Mouse (Mus musculus): ENCODE measurements at regions not wholly inside any gene's neighbourhood (a gene's known extent, or its start where the extent isn't known, plus 50 kb on each side); places are given as distances from the start of the nearest gene placed in this dataset.

DNA sequence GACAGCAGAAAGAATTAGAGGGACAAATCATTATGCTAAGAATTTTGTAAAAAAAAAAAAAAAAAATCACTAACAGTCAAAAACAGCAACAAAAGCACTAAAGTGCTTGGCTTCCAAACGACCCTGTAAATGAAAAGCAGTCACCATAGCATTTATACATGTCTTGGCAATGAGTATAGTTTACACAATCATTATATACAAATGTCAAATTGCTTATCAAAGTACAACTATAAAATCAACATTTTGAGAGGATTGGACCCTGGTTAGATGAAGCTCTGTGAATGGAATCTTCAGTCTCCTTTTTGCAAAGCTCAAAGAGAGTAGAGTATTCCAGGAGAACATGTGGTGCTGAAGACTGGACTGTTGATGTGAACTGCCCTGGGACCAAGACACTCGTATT is 367.0 kb upstream of the Dynlrb2 start:
- no peak for DNase-seq (ENCODE audit: low spot score in 2 of 2)

DNA sequence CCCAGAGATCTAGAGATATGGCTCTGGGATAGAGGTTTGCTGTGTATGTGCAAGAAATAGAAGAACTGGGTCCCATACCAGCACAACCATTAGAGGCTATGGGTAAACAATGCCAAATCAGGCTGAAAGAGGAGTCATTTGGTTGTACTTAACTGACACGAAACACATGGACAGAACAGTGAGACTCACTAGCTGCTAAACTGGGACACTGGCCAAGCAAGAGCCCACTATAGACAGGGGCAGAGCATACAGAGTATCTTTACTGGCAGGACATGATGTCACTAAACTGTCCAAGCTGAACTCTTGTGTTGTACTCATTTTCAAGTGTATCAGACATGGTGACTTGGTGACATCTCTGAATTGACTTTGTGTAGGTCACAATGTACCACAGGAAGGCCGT is 371.3 kb upstream of the Dynlrb2 start:
- DNase-seq (ENCODE audit: low spot score in 2 of 2): no peak

DNA sequence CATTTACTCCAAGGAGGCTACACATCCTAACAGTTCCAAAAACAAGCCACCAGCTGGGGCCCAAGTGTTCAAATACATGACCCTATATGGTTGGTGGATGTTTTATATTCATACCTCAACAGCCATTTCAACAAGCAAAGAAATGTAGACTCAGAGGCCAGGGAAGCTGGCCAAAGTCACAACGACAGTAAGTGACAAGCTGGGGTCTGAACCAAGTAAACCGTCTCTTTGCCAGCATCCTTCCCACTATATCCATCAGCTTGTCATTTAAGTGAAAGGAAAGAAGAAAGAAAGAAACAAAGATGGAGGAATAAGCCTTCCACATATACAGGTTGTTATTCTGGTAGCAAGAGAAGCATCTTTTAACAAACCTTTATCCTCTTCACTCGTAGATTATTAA is 371.7 kb upstream of the Dynlrb2 start:
- DNase-seq (ENCODE audit: low spot score in 2 of 2): no peak

DNA sequence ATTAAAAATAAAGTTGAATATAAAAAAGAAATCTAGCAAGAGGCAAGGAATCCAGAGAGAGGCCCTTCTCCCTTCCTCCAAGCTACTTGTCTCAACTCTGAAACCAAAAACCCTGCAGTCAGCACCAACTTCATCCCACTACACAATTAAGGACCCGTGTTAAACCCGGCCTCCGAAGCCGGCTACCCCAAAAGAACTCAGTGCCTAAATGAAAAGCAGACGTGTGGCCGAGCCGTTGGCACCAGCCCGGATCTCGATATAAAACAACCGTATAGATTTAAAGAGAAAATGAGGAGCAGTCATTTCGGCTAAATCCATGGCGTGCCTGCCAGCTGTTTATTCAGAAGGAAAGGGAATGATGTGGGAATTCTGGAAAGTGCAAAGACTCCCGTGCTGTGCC is 384.7 kb upstream of the Dynlrb2 start:
- DNase-seq (ENCODE audit: low spot score in 2 of 2): no peak

DNA sequence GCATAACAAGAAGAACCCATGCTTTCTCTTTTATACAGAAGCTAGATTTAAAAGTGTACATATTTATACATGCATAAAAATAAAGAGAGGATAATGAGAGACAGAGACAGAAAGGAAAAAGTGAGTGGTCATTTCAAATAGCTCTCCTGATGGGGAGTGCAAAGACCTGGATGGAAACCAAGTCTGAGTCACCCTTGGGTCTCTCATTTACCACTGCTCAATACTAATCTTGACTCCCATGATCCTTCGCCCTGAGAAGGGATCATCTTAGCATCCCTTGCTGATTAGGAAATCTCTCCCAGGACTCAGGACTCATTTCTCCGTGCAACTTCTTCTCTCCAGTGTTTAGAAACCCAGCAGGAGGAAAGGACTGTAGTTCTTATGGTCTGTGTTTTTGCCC is 386.9 kb upstream of the Dynlrb2 start:
- DNase-seq (ENCODE audit: low spot score in 2 of 2): no peak

DNA sequence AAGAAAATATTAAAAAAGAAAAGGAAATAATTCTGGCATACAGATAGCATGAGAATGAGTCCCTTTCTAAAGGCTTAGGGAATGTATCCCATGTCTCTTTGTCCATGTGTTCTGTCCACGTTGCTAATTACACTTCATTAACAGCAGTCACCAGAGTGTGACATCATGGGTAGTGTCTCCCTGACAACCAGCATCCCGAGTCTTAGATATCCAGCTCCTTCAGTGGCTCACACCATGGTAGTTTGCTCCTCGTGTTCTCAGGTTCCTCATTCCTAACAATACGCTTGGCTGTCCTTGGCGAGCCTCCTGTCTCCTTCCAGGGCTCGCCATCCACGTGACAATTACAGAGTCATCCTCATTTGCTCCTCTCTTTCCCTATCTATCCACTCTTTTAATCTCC is 388.1 kb upstream of the Dynlrb2 start:
- DNase-seq (ENCODE audit: low spot score in 2 of 2): no peak

DNA sequence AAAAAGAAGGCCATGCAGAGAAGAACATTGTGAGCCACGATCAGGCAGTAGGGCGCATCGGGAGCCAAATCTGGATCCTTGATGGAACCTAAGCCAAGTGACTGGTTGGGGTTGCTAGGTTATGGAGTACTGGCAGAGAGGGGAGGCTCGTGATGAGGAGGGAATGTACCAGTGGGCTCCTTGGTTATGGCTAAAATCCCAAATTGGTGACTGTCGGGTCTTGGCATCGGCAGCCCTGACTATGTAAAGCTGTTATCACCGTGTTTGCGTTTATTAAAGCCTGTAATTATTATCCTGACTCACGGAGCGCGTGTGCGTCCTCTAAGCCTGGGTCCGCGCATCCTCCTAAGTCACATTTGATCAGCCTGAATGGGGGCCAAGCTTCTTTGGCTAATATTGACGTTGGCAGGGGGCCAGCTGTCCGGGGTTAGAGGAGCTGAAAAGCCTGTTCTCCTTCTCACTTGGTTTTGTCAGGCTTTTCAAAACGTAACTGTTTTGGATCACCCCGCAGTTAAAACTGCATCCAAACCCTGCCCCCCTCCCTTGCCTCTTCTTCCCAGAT is 388.9 kb upstream of the Dynlrb2 start:
- DNase-seq (ENCODE audit: low spot score in 2 of 2): peak; percentile 37 to 87

DNA sequence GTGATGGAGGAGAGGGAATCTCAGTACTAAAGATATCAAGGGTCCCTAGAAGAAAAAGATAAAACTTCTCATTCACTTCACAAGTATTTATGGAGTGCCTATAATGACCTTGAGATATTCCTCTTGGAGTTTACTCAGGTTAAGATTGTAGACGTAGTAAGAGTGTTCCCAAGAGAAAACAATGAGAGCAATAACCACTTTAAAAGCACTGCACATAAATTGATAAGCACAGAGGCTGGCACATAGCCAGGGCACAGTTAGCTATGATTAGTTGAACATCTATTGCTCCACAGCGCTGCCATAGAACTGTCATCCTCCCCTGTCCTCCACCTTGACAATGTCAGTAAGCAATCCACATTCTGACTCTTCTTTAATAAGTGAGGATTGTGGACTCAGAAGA is 389.8 kb upstream of the Dynlrb2 start:
- DNase-seq (ENCODE audit: low spot score in 2 of 2): no peak

DNA sequence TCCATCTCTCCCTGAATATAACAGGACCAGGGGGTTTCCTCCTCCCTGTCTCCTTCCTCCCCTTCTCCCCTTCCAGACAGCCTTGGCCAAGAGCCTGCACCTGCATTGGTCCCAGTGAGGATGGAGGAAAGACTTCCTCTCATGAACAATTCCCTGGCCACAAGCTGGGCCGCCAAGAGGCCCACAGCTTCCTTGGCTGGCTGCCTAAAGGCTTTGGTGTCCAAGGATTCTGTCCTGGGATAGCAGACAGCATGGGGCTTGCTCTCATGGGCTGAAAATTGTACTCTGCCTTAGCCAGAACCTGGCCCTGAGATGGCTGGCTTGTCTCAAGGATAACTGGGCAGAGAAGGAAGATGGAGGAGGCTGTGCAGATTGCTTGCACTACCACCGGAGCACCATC is 390.3 kb upstream of the Dynlrb2 start:
- DNase-seq (ENCODE audit: low spot score in 2 of 2): peak in 1 of 2 experiments; percentile 18

DNA sequence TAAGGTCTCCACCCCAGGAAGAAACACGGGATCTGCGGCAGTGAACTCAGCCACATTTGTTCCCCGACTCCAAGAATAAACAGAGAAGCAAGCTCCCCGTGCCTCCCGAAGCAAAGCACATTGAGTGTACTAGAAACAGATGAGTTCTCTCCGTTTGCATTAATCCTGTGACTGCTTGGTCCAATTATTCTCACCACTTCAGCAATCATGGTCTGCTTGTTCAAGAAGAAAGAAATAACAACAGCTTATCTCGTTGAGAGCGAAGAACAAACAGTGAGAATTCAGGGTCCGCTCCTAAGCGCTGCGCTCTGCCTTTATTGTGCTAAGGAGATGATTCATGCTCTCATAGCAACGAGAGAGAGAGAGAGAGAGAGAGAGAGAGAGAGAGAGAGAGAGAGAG is 393.6 kb upstream of the Dynlrb2 start:
- no peak for DNase-seq (ENCODE audit: low spot score in 2 of 2)

DNA sequence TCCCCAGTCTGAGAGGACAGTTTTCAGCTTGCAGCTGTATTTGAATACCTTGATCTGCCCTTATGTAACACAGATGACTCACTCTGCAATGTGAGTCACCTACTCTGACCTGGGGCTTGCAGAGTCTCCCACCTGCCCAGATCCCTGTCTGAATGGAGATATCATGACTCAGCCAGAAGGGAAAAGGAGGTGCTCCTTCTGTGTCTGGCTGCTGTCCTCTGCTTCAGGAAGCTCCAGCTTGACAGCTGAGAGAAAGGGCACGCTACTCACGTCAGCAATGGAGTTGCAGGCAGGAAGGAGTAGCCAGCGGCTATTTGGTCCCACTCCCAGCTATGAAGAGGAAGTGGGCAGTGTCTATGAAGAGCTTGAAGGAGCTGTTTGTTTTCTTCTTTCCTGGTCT is 389.1 kb upstream of the Maf start:
- DNase-seq (ENCODE audit: low spot score in 2 of 2): no peak

DNA sequence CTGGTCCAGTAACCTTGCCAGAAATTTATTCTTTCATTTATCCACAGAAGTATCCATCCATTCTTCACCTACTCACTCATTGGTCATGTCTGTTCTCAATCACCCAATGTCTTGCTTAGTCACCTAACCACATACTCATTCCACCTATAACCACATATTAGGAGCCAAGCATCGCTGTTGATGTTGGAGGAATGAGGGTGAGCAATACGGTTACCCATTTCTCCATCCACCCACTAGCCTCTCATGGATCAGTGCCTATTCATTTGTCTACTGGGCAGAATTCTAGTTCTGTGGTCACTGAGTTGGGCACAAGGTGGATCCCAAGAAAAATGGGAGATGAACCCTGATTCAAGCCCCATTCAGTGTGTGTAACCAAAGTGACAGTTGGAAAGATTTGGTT is 375.6 kb upstream of the Maf start:
- no peak for DNase-seq (ENCODE audit: low spot score in 2 of 2)

DNA sequence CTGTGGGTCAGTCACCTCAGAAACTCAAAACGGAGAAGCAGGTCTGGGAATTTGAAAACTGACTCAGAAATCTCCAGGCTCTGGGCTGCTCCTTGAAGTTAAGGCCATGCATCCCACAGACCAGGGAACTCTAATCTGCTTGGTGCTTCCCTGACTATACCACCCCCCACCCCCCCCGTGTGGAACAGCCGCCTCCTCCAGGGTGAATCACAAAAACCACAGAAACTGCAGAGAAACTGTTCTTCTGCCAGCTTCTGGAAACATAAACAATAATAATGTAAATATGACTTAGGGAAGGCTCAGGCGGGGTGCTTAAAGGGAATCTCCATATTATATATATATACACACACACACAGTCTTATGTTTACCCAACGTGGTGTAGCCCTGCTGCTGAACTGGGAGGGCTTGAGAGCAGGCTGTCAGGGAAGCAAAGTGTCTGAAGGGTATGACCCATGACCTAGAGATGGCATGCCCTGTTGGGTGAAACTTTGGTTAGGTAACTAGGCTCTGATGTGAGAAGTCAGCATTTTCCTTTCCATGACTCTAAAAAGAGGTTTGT is 371.3 kb upstream of the Maf start:
- DNase-seq (ENCODE audit: low spot score in 2 of 2): no peak

DNA sequence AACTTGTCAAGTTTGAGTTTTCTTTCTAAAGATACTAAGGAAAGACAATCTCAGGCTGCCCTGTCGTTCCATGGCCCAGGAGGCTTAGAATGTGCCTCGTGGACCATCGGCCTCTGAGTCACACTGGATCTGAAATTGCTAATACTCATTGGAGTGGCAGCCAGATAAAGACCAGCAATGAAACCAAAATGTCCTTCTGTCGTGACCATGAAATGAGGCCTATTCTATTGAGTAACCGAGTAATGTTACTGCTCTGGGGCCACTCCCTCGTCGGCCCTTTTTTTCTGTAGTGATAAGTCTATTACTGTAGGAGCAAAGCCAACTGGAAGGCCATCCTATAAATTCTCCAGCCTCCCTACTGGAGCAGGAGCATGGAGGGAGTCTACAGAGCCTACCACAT is 363.9 kb upstream of the Maf start:
- no peak for DNase-seq (ENCODE audit: low spot score in 2 of 2)

DNA sequence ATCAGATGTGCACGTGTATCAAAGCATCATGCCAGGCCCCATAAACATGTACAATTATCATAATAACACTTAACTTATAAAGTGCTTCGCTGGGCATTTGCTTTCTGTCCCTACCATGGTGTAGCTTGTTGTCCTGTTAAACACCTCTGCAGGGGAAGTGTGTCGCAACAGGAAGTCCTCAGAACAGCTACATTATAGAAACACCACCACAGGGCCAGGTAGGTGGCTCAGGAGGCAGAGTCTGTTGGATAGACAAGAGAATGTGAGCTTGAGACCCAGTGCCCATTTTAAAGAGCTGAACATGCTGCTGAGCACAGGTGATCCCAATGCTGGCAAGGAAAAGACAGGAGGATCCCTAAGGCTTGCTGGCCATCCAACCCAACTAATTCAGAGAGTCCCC is 361.9 kb upstream of the Maf start:
- no peak for DNase-seq (ENCODE audit: low spot score in 2 of 2)

DNA sequence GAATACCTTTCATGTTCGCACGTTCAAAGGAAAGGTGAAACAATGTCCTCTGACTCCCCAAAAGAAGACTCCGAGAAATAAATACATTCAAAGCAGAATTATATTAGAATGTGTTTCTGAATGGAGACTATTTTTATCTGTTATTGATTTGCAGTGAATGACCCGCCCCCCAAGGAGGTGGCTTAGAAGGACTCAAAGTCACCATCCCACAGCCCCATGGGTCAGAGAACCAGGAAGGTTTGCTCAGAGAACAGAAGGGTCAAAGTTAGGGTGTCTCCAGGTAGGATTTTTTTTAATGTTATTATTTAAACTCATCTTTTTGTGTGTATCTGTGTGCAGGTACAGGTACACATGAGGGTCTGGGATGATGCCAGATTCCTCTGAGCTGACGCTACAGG is 360.4 kb upstream of the Maf start:
- DNase-seq (ENCODE audit: low spot score in 2 of 2): no peak

DNA sequence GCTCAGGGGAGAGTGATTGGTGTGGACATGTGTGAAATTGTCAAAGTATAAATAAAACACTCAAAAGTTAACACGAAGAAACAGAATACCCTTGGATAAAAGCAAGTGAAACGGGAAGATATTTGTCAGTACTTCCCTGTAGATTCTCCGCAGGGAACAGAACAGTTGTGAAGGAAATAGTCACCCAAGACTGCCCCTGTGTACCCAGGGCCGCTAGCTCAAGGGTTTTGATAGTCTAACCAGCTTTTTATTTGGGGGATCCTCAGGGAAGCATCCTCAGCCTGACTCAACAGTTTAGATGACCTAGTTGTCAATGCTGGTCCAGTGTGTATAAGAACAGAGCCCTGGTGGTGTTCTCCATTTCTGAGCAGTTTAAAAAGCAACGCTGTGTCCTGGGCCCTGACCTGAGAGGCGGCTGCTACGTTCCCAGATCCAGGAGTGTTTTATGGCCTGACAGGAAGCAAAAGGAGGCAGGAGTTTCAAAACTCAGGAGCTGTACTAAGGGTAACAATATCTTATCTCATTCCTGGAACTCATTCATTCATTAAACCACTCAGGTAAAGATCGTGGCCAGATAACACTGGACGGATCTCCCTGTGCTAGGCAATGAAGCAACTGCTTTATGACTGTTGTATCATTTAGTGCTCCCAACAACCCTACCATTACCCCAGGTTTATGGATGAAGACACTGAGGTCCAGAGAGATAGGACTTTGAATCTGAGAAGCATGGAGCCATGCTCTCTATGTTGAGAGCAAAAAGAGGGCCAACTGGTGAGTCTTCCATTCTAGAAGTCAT is 359.8 kb upstream of the Maf start:
- no peak for DNase-seq (ENCODE audit: low spot score in 2 of 2)

DNA sequence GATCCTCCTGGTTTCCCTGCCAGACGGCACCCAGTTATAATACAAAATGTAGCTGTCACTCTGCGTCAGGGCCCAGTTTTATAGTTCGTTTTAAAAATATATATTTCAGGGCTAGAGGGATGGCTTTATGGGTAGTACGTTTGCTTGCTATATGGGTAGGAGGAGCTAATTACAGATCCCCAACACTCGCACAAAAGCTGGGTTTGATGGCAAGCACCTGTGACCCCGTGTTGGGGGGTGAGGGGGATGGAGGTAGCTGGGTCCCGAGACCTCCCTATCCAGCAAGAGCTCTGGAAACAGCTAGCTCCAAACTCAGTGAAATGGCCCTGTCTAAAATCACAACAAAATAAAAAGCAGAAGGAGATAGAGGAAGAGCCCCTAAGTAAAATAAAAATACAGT is 358.3 kb upstream of the Maf start:
- no peak for DNase-seq (ENCODE audit: low spot score in 2 of 2)

DNA sequence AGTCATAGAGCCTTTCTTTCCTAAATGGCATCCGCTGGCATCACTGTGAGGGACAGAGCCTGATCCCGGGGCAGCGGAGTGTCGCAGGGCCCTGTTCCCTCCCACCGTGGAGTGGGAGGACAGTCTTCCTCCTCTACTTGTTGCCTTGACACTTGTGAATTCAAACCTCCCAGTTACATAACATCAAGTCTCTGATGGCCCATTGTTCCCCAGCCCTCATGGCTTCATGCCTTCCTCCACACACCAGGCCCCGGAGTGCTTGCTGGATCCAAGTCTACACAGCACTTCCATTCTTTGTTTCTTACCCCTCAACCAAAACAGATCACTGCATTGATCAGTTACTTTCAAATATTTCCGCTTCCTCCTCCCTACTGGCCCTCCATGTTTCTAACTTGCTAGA is 357.7 kb upstream of the Maf start:
- DNase-seq (ENCODE audit: low spot score in 2 of 2): no peak

DNA sequence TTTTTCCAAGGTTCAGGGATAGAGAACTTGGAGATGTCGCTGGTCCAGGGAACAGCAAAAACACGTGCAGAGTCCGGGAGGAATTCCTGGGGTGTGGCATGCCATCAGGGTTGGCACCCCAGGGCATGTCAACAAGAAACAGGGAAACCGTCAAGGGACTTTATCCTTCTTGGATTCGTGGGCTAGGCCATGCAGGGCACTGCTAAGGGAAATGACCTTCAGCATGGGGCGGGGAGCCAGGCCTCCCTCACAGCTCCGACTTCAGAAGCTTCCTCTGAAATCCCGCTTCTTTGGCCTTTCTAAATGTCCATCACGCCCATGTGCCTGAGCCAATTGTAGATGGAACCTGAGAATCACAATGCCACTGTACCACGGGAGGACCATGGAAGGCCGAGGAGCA is 357.0 kb upstream of the Maf start:
- no peak for DNase-seq (ENCODE audit: low spot score in 2 of 2)

DNA sequence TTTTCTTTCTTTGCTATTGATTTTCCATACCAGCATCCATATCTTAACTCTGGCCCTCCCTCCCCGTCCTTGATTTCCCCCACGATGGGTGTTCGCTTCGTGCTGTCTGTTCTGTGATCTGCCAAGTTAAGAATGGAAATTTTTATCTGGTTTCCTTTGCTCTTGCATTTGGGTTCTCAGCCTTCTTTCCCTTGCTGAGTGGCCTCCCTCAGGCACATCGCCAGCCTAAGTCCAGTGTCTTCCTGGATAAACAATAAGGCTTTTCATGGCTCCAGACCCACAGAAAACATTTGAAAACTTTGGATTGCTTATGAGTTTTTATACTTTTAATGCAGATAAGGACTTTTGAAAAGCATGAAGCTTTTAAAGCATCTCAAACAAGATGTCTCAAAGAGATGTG is 355.9 kb upstream of the Maf start:
- DNase-seq (ENCODE audit: low spot score in 2 of 2): no peak

DNA sequence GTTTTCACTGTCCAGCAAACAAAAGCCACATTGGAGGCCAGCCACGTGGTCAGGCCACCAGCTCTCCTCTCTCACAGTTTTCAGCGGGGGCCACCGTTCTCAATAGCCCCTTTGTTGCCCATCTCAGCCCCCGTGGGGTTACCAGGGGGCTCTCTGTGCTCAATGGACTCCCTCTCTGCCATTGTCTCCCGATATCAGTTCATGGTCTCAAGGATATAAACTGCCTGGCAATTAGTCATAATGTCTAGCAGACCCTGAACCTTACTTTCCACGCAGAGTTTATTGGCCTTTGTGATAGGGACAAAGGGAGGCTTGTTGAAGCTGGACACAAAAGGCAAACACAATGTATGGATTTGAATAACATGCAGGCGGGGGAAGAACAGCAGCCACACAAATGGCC is 345.9 kb upstream of the Maf start:
- no peak for DNase-seq (ENCODE audit: low spot score in 2 of 2)

DNA sequence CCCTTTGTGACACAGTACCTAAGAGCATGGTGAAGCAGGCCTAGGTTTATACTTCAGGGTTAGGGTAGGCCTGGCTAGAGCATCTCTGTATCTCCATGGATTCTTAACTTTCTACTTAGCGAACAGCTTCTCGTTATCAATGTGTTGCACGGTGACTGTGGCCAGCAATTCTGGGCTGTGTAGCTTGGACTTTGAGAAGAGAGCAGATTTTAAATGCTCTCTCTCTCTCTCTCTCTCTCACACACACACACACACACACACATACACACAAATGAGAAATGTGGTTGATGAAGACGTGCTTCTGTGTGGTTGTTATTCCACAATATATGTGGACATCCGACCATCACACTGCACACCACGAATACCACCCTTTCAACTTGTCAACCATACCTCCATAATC is 345.4 kb upstream of the Maf start:
- no peak for DNase-seq (ENCODE audit: low spot score in 2 of 2)

DNA sequence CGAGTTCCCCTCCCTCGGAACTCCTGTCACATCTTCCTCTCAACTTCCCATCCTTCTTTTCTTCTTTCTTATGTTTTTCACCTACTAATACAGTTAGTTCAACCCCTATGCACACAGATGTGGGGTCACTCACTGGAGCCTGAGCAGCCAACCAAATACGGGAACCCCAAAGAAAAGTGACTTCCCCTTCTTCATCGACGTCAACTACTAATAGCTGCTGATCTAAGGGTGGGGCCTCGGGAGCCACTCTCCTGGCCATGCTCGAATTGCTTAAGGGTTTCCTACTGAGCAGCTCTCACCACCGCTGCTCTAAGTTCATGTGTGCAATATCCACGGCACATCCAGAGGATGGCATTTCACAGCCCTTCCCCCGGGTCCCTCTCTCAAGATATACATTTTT is 340.9 kb upstream of the Maf start:
- no peak for DNase-seq (ENCODE audit: low spot score in 2 of 2)

All from cerebellum, postnatal 4 days (tissue).